Mouse (Mus musculus) frontal cortex, postnatal 36 days (tissue): ENCODE results near the gene 1600014C10Rik.

Source experiments
- DNase-seq, 2 experiments: peaks; one replicate each; pipeline ENCODE4 v3.0.0; 2022; ENCODE audit warnings: low spot score in 2 of 2

Gene 1600014C10Rik

GRCm38 (mm10) chr7:38214473-38215214 lies 31.6 kb downstream of the 1600014C10Rik start:
- no peak for DNase-seq

- no peak for DNase-seq
These were observed 32.3 kb downstream of the 1600014C10Rik start for GRCm38 (mm10) chr7:38215281-38215680.

DNA sequence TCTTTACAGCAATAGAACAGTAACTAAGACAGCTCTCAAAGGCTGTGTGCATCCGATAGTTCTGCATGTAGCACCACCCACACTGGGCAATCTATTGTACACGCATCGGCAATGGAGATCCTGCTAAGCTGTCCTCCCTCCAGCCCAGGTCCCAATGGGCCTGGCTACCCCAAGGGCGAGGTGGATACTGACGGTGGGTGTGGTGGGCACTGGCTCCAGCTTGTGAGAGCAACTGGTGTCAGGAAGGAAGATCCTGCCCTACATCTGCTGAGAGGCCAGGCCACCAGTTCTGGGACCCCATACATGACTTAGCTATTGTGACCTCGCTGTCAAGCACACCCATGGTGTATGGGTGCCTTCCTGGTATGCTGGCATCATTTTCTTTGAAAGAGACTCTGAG lies 32.7 kb downstream of the 1600014C10Rik start:
- no peak for DNase-seq

- DNase-seq: peak; percentile 48 to 61
These were observed 34.6 kb downstream of the 1600014C10Rik start for GRCm38 (mm10) chr7:38217417-38218171.

DNA sequence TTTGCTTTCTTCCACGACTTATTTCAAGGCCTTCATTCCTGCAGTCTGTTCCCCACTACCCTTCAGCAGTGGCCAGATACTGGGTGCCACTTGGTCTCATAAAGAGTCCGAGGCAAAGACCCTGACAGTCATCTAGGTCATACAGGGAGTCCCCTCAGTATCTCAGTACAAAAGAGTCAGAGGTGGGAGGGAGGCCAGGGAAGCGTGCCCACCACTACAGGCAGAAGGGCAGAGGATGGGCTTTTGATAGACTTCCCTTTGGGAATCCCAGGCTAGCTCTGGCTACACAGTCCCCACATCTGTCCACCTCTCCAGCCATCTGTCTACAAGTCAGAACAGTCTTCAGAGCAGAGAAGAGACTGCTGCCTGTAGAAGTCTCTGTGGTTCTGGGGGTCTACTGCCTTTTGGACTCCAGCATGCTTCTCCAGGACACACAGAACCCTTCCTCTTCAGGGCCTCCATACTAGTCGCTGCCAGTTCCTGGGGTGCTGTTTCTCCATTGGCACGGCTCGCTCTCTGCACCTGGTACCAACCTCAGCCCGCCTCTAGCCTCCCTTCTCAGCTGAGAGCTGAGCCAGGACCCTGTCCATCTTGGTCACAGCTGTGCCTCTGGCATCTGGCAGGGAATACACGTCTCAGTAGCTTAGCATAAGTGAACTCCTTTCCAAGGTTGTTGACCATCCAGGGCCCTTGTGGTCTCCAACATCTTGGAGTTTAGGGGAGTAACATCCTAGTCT lies 35.8 kb downstream of the 1600014C10Rik start:
- no peak for DNase-seq

DNA sequence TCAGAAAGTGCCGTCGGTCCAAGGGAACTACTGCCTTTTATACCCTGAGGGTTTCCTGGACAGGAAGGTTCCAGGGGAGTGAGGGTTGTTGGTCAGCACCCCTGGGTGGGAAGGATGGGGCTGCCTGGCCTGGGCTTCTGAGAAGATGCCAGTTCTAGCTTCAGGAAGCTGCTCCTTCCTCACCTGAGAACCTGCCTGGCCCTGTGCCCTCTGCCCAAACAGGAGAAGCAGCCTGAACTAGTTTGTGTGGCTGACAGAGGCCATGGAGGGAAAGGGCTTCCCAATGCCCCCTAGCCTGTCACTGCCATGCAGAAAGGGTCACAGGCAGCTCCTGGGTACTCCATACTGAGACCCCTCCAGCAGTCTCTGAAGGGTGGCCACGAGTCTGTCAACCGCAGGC lies 36.5 kb downstream of the 1600014C10Rik start:
- no peak for DNase-seq

GRCm38 (mm10) chr7:38220866-38221265 lies 37.8 kb downstream of the 1600014C10Rik start:
- DNase-seq: no peak

GRCm38 (mm10) chr7:38224577-38225369 lies 41.8 kb downstream of the 1600014C10Rik start:
- no peak for DNase-seq

- no peak for DNase-seq
These were observed 43.2 kb downstream of the 1600014C10Rik start for GRCm38 (mm10) chr7:38226226-38226625.

GRCm38 (mm10) chr7:38227181-38227899 lies 44.3 kb downstream of the 1600014C10Rik start:
- DNase-seq: peak; percentile 30 to 31

DNA sequence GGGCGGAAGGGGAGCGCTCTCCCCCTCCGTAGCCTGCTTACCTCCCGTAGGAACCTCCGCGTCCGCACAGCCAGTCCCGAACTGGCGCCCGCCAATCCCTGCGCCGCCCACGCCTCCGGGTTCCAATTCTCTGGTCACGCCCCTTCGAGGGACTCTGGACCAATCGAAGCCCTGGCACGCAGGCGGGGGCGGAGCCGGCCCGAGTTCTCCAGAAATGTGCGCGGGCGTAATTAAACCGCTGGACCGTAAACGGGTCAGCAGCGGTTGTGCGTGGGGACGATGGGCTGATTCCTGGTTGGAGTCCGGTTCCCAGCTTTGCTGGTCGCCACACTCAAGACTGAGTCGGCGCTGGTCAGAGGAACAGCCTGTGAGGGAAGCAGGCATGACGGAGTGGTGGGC lies 44.9 kb downstream of the 1600014C10Rik start, which contains the start of gene Plekhf1:
Plekhf1 (minus strand) TSS at position 117 of the 399 bp plus-strand sequence.
- DNase-seq: peak; percentile 74 to 82

DNA sequence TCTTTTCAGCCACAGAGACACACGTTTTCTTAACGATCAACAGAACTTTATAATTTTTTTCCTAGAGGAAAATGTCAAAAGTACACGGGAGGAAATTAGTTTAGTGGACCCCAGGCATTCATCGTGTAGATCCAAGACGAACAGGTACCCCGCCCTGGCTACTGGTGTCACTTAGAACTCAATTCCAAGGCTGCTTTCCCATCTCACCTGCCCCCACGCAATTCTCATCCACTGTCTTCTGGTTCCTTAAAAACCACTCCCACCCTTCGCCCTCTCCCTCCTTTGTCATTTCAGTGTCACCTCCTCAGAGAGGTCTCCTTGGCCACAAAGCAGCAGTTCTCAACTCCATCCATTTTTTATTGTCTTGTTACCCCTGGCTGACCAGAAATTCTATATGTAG lies 45.3 kb downstream of the 1600014C10Rik start:
- DNase-seq: no peak

GRCm38 (mm10) chr7:38230285-38230684 lies 47.3 kb downstream of the 1600014C10Rik start:
- DNase-seq: peak in 1 of 2 experiments; percentile 6

GRCm38 (mm10) chr7:38236400-38237105 lies 53.5 kb downstream of the 1600014C10Rik start:
- no peak for DNase-seq

GRCm38 (mm10) chr7:38237140-38237539 lies 54.1 kb downstream of the 1600014C10Rik start:
- no peak for DNase-seq

DNA sequence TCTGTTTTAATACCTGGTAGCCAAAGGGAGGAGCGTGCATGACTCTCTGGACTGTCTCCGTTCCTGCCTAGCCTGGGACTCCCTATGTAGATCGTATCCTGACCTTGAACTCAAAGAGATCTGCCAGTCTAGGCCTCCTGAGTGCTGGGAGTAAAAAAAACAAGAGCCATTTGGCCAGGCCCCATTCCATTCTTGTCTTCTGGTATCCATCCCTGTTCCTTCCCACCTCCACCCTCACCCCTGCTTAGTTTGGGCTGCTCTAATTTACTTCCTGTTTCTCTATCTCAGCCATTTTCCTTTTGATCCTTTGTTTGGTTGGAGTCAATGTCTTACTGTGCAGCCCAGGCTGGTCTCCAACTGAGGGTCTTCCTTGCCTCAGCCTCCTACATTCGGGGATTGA lies 59.4 kb downstream of the 1600014C10Rik start:
- DNase-seq: no peak
